Mouse (Mus musculus) liver, postnatal 0 days (tissue): ENCODE results near the gene Psmb7.

Experiments
- CTCF ChIP-seq: sonication (generic); IDR thresholded peaks from 2 replicates; pipeline ENCODE4 v1.5.1; 2016; ENCODE audit warnings: antibody characterized with exemption, low read depth
- EP300 ChIP-seq: IDR thresholded peaks from 2 replicates; pipeline ENCODE4 v1.6.1; 2016; ENCODE audit warnings: antibody characterized with exemption, low read depth, mild to moderate bottlenecking

DNA sequence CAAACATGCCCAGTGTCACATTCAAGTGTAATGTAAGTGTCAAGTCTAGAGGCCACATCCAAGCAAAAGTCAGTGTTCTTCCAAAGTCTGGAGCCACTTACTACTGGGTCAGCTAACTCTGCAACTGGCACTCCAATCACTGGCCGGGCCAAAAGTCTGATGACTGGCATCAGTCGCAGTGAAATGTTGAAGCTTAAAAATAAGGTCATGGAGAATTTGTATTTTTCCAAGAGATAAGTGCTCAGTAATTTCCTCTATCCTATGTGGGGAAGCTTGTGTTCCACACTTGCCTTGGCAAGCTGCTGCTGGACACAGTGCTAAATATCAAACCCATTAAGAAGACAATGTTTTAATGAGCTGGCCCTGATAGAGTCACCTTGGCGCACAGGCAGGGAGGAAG lies 30.3 kb downstream of the Psmb7 start:
- TF ChIP-seq EP300 (no peak), CTCF (no peak)
